Mouse (Mus musculus) testis, adult 2 months (tissue): Measurements from ENCODE around the gene Frmd4a.

Experiments
- CTCF ChIP-seq: fragments of 200-500 bp; IDR thresholded peaks from 2 replicates; pipeline ENCODE4 v1.5.1; 2012; ENCODE audit warnings: low read depth, mild to moderate bottlenecking, inconsistent platforms, low read length, moderate library complexity; ENCODE audit not compliant: control insufficient read depth, insufficient read depth, insufficient replicate concordance
- POLR2A ChIP-seq: fragments of 200-500 bp; IDR thresholded peaks from 2 replicates; pipeline ENCODE4 v1.6.1; 2012; ENCODE audit warnings: low read depth, mild to moderate bottlenecking, inconsistent platforms, low read length, moderate library complexity; ENCODE audit not compliant: control insufficient read depth

GRCm38 (mm10) chr2:4131216-4131615 is 113.7 kb downstream of the Frmd4a start:
- TF ChIP-seq CTCF = no peak
- no peak for TF ChIP-seq POLR2A
